Mouse (Mus musculus): ENCODE data around the gene Cer1. TPM values are rescaled to one million over a fixed set of nuclear protein-coding genes. Genes with fewer than 3 reads are reported as not detected.
A peak's percentile ranks its signal among the peaks of the same experiment; 100 is the strongest.

The Cer1 gene
- total RNA-seq, 2 experiments from 2014 or later: 0.26 to 0.32 TPM

DNA sequence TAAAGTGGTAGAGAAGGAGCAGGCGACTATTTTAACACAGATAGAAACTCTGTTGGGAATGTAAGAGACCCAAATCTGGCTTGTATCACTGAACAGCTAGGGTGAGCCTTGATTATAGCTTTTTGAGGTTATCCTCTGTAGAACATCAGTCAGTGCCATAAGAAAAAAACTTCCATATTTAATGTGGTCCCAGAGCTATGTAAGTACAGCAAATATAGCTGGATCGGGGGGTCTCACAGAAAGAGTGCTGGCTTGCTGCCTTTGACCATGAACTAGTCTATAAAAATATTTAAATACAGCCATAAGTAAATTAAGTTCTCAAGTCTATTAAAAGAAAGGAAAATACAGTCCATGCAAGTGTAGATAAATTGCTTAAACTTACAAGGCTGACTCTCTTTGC lies 4.7 kb downstream of the Cer1 start:
- no peak for DNase-seq (ENCODE audit: extremely low spot score in 1 of 2, low spot score in 2 of 2)
- intact Hi-C loops (cut with DNase I): no loop called here

DNA sequence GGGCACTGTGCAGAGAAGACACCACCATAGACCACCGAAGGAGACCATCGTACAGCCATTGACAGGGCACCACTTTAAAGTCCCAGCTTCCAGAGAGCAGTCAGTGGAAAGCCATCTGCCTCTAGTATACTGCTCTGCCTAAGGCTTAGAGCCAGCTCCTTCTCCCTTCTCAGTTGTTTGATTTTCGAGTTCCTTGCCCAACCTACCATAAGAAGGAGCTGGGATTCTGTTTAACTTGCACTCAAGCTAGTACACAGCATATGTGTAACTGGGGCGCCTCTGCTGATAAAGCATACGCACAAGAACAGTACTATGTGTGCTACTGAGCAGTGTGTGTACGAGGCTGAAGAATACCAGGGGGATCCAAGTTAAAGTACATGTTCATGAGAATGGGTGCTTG lies 5.8 kb downstream of the Cer1 start:
- DNase-seq (ENCODE audit: extremely low spot score in 1 of 2, low spot score in 2 of 2): no peak
- intact Hi-C loops (cut with DNase I): no loop called here

DNA sequence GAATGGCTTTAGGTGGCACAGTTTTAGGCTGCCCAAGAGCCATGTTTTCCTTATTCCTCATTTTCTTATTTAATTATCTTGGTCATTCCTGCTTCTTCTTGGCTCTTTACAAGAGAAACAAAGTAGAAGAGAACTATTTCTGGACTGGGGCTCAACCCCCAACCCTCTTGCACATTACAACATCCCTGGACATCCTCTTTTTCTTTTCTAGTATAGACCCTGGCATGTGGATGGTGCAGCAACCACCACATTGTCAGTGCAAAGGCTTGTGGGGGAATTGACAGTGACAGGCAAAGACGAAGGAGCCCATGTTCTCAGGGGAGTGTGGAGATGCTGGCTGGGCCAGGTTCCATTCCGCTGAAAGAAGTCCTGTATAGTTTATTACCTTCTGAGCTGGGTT lies 8.3 kb downstream of the Cer1 start:
- DNase-seq (ENCODE audit: extremely low spot score in 1 of 2, low spot score in 2 of 2): no peak
- intact Hi-C loops (cut with DNase I): no loop called here

DNA sequence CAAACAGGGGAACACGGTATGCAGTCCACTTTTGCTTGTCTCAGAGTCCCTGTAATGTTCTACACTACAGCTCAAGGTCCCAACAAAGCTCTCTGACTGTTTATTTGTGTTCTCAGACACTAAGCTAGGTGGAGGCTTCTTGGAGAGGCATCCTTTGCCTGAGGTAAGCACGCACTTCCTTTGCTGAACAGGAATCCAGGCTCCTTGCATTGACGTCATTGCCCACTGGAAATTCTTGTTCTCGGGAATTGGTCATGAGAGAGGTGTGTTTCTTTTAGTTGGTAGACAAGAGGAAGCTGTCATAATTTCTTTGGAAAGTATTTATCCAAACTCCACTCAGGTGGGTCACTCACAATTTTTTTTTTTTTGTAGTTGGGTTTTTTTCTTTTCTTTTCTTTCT lies 9.4 kb downstream of the Cer1 start:
- intact Hi-C loops (cut with DNase I): no loop called here
- no peak for DNase-seq (ENCODE audit: extremely low spot score in 1 of 2, low spot score in 2 of 2)

DNA sequence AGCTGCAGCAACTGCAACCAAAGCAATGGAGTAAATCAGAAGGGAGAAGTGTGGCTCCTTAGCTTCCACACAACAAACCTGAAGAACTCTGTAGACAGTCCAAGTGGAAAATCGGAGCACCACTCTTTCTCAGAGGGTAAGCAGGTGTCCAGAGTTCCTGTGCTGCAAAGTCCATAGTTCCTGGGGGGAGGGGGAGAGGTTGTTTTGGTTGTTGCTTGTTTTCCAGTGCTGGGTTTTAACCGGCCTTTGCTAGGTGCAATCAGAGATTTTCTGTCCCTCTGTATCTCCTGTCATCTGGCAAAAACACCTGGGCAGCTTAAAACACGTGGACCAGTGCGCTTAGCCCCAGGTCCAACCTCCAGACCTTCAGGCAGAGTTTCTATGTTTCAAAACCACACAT lies 10.2 kb downstream of the Cer1 start:
- intact Hi-C loops (cut with DNase I): no loop called here
- DNase-seq (ENCODE audit: extremely low spot score in 1 of 2, low spot score in 2 of 2): no peak

DNA sequence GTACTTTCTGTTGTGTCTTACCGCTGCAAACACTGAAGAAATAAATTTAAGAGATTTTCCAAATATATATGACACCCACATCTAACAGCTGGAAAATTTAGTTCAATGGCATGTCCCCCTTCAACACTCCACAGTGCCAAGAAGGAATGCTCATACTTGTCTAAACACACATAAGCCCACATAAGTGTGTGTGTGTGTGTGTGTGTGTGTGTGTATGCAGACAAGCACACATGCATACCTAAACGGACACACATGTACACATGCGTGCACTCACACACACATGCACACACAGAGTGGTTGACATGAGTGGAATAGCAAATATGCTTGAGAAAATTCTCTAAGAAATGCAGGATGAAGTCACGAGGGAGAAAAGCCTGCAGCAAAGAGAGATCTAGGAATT lies 12.4 kb downstream of the Cer1 start:
- no peak for DNase-seq (ENCODE audit: extremely low spot score in 1 of 2, low spot score in 2 of 2)
- intact Hi-C loops (cut with DNase I): no loop called here

DNA sequence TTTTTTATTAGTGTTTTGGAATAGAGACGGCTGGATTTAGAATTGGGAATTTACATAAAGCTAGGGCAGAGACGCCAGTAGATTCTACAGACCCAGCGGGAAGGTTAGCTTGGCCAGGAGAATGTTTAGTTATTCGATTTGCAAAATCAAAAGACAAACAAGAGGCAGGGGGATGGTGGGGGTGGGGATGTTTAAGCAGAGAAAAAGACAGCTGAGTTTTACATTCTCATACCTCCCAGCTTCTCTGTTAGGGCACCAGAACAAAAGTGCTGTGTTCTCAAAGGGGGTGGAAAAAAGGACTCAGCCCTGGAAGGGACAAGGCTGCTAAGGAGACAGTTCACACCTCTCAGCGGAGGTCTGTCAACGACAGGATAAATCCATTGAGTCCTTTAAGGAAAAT lies 12.8 kb downstream of the Cer1 start:
- intact Hi-C loops (cut with DNase I): no loop called here
- no peak for DNase-seq (ENCODE audit: extremely low spot score in 1 of 2, low spot score in 2 of 2)

DNA sequence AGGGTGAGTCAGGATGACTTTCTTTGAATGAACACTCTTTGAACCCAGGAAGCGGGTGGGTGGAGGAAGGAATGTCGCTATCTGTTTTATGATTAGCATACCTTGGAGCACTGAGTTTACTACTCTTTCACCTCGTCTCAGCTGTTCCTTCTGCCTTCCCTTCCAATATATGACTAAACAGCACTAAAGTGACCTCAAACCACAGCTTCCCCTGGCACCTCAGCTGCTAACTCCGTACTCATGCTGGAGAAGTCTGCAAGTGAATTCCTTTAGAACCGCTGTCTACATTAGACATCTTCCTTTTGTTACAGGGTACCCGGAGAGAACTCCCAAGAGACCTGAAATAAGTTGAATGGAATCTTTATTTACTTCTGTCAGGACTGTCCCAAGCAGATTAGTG lies 14.0 kb downstream of the Cer1 start:
- intact Hi-C loops (cut with DNase I): no loop called here
- DNase-seq (ENCODE audit: extremely low spot score in 1 of 2, low spot score in 2 of 2): no peak

DNA sequence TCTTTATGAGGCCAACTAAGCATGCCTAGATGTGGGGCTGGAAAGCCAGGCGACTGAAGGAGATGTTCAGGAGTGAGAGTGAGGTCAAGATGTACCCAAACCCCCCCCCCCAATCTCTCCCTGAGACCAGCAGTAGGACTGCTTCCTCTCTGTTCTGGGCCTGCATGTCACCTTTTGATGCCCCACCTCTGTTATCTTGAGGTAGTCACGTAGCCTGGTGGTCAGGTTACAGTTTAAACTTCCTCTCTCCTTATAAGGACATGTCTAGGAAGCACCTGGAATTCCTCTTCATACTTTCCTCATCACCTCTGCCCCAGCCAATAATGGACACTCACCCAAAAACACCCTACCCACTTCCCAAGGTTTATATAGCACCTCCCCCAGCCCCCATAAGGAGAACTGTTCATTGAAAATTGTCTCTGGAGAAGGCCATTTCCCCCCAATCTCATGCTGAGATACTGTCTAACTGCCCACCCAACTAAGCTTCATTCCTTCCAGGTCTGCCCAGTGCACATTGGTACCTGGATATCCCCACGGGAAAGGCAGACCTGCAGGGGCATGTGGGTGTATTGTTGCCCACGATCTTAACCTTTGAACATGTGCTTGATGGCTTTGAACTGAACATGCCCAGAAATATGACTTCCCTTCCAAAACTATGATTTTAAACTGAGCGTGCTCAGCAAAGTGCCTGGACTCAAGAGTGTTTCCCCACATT lies 17.1 kb downstream of the Cer1 start:
- DNase-seq (ENCODE audit: extremely low spot score in 1 of 2, low spot score in 2 of 2): no peak
- intact Hi-C loops (cut with DNase I): no loop called here

DNA sequence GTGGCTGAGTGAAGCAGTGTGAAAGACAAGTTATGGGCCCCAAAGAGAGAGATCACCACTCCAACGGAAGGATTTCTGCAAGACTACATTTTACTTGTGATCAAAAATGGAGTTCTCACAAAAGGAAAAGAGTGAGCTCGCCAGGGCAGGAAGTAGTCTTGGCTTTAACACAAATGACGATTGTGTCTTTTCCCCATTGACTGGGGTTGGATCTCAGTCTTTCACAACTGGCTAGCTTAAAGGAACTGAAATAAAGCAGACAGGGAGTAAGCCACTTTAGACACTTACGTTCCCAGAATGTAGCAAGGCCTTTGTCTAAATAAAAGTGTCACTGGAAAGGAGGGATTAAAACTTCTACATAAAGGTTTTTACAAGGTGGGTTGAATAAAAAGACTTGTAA lies 17.8 kb downstream of the Cer1 start:
- intact Hi-C loops (cut with DNase I): no loop called here
- DNase-seq (ENCODE audit: extremely low spot score in 1 of 2, low spot score in 2 of 2): no peak

DNA sequence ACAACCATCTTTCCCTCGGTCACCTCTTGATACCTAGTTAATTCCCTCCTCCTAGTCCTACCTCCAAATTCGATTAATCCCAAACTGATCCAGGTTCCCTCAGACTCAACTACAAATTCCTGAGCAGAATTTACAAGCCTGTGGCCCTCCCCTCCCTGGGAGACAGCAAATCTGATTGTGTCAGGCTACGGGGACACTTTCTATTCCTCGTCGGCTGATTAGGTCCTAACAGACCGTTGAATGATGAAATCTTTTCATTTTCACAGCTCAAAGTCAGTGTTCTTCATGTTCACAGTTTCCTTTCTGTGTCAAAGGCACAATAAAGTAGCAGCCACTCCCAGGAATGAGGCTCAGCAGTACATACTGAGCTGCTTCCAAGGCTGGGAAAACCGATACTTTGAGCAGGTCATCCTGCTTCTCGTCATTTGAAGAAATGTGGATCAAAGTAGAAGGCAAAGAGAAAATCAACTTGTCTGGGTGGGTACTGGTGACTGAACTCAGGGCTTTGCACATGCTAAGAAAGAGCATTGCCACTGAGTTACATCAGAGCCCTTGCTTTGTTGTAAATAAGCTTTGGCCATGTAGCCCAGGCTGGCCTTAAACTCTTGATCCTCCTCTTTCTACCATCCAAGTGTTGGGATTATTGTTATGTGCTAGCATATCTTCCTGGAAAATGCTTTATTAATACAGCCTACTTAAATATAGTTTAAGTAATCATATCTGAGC lies 19.8 kb downstream of the Cer1 start:
- no peak for DNase-seq (ENCODE audit: extremely low spot score in 1 of 2, low spot score in 2 of 2)
- intact Hi-C loops (cut with DNase I): no loop called here

DNA sequence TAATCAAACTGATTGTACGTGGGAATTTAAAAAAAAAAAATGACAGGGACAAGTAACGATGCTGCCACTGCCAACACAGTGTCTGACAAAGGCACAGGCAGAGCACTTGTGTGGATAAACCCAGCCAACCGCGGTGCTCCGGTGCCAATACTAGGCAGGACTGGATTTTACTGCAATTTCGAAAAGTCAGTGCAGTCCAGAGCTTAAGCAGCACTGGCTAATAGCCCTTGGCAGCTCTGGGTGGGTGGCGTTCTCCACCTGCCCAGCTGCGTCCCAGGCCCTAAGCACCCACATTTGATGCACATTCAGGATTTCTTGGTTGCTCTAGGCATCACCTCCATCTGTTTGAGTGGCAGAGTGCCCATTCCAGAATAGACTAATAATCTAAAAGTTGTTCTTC lies 21.6 kb downstream of the Cer1 start:
- no peak for DNase-seq (ENCODE audit: extremely low spot score in 1 of 2, low spot score in 2 of 2)
- intact Hi-C loops (cut with DNase I): no loop called here

DNA sequence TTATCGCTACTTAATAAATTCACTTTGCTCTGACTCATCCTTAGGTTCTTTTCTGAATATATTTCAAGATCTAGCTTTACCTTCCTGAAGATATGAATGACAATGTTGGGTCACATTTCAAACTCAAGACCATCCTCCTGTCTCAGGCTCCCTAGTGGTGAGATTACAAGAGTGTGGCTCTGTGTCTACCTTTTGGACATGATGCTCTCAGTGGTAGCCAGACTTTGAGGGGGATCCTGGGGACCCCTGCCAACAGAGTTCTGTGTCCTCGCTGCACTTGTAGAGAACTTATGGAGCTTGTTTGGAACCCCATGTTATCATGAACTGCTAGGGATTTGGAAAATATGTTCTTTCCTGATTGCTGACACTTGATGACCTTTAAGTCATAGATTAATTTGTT lies 23.5 kb downstream of the Cer1 start:
- intact Hi-C loops (cut with DNase I): no loop called here
- no peak for DNase-seq (ENCODE audit: extremely low spot score in 1 of 2, low spot score in 2 of 2)

DNA sequence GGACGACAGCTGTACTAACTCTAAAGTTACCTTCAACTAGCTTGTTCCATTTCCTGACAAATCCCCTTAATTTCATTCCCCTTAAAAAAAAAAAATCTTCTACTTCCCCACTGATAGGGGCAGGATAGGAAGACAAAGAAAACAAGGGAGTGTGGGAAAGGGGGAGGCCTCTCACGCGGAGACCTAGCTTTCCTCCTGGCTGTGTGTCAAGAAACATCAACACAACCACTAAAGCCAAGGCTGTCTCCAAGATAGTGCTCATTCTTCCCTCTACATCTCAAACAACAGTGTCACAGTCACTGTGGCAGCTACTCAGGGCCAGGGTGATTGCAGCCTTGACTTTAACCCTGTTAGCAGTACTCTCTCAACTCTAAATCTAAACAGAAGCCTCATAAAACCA lies 24.4 kb downstream of the Cer1 start:
- intact Hi-C loops (cut with DNase I): no loop called here
- DNase-seq (ENCODE audit: extremely low spot score in 1 of 2, low spot score in 2 of 2): no peak

DNA sequence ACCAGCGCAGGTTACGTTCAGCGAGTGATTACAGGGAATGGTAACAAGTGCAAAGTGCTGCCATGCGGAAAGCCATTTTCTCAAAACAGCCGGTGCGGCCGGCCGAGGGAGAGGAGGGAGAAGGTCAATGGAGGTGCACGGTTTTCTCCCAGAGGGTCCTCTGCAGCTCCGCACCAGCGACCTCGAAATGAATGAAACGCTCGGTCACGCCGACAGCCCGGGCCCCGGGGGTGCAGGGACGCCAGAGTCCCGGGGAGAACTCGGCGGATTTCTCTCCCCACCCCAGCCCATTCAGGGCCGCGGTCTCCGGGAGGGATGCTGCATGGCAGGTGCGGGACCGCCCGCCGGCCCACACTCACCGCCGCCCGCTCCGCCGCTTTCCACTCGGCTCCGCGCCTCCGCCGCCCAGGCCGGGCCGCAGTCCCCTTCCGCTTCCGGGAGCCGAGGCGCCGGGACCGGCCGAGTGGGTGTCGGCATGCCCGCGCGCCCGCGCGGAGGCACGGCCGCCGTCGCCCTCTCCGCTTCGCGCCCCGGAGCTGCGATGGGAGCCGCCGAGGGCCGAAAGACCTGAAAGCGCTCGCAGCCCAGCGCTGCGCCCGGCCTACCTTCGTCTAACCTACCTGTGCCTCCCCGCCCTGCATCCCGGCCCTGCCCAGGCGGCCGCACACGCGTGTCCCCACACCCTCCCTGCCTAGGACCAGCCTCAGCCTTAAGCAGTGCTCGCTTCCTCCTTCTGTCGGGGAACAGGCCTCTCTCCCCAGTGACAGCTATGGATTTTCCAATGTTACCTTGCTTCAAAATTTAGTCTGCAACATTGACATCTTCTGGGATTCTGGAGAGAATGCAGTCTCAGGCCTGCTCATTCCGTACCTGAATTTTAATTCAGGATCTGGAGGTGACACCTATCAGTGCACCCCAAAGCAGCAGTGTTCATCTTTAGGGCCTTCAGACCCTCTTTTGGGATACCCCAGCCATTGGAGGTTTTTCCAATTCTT lies 25.5 kb downstream of the Cer1 start, which contains the start of gene Zdhhc21:
Gene Zdhhc21, minus strand, starts transcription at position 828 of the 995 bp plus-strand sequence.
- intact Hi-C loops (cut with DNase I): loop anchor here (5.0 kb wide), 3 partner anchors 58 to 323 kb away; no protein-coding TSS in a partner anchor
- DNase-seq (ENCODE audit: extremely low spot score in 1 of 2, low spot score in 2 of 2): peak; percentile 52 to 86

DNA sequence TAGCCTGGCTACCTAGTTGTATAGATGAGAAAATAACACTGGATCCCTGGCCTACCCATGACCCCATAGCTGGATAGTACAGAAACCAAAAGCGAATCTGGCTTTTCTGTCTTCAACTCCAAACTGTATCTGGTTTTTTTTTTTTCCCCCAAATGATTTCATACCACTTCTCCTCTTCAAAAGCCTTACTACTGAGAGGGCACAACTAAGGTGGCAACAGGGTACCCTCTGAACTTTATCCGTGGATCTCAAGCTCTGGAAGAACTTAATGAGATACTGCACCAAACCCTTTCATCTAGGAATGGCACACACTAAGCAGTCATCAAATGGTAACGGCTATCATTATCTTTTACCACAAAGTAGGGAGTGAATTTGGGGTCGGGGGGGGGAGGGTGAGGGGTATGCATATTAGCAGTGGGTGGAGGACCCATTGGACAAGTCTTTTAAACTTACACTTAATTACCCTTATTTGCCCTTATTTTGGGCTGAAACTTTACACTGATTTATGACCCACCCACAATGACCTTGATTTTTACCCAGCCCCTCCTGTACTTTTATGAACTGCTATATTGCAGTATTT lies 26.4 kb downstream of the Cer1 start:
- intact Hi-C loops (cut with DNase I): loop anchor here (5.0 kb wide), 3 partner anchors 59 to 324 kb away; no protein-coding TSS in a partner anchor
- DNase-seq (ENCODE audit: extremely low spot score in 1 of 2, low spot score in 2 of 2): no peak

DNA sequence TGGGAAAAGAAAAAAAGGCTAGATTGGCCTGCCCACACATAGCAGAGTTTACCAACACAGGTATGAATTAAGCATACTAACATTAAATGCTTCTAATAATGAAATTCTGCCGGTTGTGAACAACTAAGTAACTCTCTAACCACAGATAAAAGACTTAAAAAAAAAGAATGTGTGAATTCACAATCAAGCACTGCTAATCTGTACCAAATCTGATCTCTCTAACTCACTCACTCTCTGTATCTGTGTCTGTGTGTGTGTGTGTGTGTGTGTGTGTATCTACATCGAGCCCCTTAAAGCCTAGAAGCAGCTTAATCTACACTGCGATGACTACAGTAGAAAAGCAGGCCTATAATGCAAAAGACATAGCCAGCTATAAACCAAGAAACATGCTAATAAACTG lies 28.0 kb downstream of the Cer1 start:
- DNase-seq (ENCODE audit: extremely low spot score in 1 of 2, low spot score in 2 of 2): no peak
- intact Hi-C loops (cut with DNase I): loop anchor here (5.0 kb wide), 3 partner anchors 60 to 325 kb away; no protein-coding TSS in a partner anchor

DNA sequence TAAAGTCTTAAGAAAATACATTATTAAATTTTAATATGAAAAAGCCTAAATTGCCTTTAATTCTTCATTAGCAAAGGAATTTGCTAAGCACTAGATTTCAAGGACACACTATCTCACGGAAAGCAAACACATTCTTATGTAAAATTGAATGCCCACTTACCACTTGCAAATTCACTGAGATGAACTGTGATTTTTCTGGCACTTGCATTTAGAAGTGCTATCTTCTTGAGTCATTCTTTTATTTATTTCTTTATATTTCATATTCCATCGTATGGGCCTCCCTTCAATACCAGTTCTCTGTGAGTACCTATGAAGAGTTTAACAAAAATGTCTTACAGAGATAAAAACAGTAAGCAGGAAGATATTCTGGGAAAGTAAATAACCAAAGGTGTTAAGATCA lies 31.1 kb downstream of the Cer1 start:
- intact Hi-C loops (cut with DNase I): no loop called here
- no peak for DNase-seq (ENCODE audit: extremely low spot score in 1 of 2, low spot score in 2 of 2)
